Mouse (Mus musculus) kidney, embryonic 14.5 days (tissue): ENCODE results near the gene Hrh1. TPM values are rescaled to one million over a fixed set of nuclear protein-coding genes. Genes with fewer than 3 reads are reported as not detected.

Source experiments
- ATAC-seq: fragments of 200-750 bp; cut with Nextera tagmentation; 2 replicates; pipeline ENCODE4 v1.8.0; 2017; ENCODE audit warnings: moderate number of reproducible peaks, mild to moderate bottlenecking, moderate TSS enrichment, moderate library complexity; ENCODE audit not compliant: low FRiP score, low TSS enrichment
- H3K27ac ChIP-seq: fragments of 300-500 bp; sonication (generic); 2 replicates; pipeline ENCODE4 v1.5.1; 2014; ENCODE audit warnings: low read depth, mild to moderate bottlenecking, low read length, moderate library complexity, mixed read lengths
- H3K27me3 ChIP-seq: fragments of 300-500 bp; sonication (generic); 2 replicates; pipeline ENCODE4 v1.6.1; 2014; ENCODE audit warnings: mild to moderate bottlenecking, low read length; ENCODE audit not compliant: control insufficient read depth, insufficient read depth
- H3K36me3 ChIP-seq: fragments of 300-500 bp; sonication (generic); 2 replicates; pipeline ENCODE4 v1.6.1; 2014; ENCODE audit warnings: low read length, mixed read lengths; ENCODE audit not compliant: control insufficient read depth, insufficient read depth
- H3K4me1 ChIP-seq: fragments of 300-500 bp; sonication (generic); 2 replicates; pipeline ENCODE4 v1.6.1; 2014; ENCODE audit warnings: low read length, mixed read lengths; ENCODE audit not compliant: control insufficient read depth, insufficient read depth
- H3K4me2 ChIP-seq: fragments of 300-500 bp; sonication (generic); replicated peaks from 2 replicates; pipeline ENCODE4 v1.6.1; 2014; ENCODE audit warnings: low read depth, mild to moderate bottlenecking, low read length
- H3K4me3 ChIP-seq: fragments of 300-500 bp; sonication (generic); 2 replicates; pipeline ENCODE4 v1.5.1; 2014; ENCODE audit warnings: mild to moderate bottlenecking, low read length
- H3K9ac ChIP-seq: fragments of 300-500 bp; sonication (generic); 2 replicates; pipeline ENCODE4 v1.6.1; 2014; ENCODE audit warnings: low read depth, mild to moderate bottlenecking, low read length, moderate library complexity
- H3K9me3 ChIP-seq: fragments of 300-500 bp; sonication (generic); 2 replicates; pipeline ENCODE4 v1.6.1; 2016; ENCODE audit warnings: low read length; ENCODE audit not compliant: control insufficient read depth
- WGBS: fragments of 180-500 bp; shearing (Covaris S2); extraction: QIAGEN DNeasy Blood & Tissue Kit; methylation state at CpG from one replicate; pipeline ENCODE4 v1.1.7; 2014; 5-methylcytosine and 5-hydroxymethylcytosine counted together
- polyA plus RNA-seq: library from polyadenylated mRNA; unstranded; fragments of >200 nt; fragmentation: Nextera tagmentation; extraction: Ambion mirVana; gene quantifications from 2 replicates; pipeline ENCODE4 v1.2.1, GENCODE M21; 2014

Hrh1 gene
- polyA plus RNA-seq, 1 experiment from 2014 or later, result 0.16 TPM

DNA sequence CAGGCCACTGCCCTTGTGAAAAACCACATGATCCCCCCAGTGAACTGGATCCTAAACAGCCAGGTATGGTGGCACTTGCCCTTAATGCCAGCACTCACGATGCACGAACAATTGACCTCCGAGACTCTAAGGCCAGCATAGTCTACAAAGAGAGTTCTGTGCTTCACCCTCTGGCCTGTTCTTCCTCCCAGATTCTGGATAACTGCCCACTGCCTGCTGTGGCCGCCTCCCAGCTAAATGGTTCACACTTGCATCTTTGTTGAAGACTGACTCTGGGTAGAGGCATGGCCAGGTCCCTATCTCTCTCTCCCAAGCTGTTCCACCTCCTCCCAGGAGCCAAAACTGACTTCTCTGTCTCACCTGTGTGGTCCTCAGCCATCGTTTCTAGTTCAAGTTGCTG, 36.8 kb downstream of the Hrh1 start:
- Histone ChIP-seq H3K9ac (no peak overlapping the region), H3K9me3 (peaks cover 1% of the 10 kb centered on the region; the same call in 1 of the 2 replicates), H3K27ac (no peak overlapping the region), H3K4me3 (no peak overlapping the region), H3K36me3 (no peaks in the 10 kb centered on the region), H3K4me2 (no peak overlapping the region), H3K4me1 (no peaks in the 10 kb centered on the region), H3K27me3 (no peaks in the 10 kb centered on the region)
- no peak for ATAC-seq
- WGBS, result 86% methylated on average over 5 of the region's 5 CpGs

DNA sequence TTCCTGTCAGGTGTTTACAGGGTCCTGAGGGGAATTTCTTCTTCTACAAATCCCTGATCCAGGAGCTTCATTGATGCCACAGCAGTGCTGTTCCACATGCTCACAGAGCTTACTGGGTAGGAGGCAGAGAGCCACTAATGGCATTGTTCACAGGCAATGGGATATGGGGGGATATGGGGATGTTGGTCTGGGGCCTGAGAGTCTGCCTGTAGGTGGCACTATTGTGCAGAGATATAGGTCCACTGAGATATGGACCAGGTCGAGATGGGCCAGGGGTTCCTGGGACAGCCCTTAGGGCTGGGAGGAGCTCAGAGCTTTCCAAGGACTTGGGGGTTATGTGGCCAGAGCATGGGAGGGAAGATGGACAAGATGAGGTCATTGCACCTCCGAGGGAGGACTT, 42.6 kb downstream of the Hrh1 start:
- Histone ChIP-seq H3K36me3 (no peaks in the 10 kb centered on the region), H3K27ac (no peak overlapping the region), H3K4me3 (no peak overlapping the region), H3K4me1 (no peaks in the 10 kb centered on the region), H3K9me3 (peaks cover 4% of the 10 kb centered on the region; the same call in 1 of the 2 replicates), H3K4me2 (no peak overlapping the region), H3K9ac (no peak overlapping the region), H3K27me3 (no peaks in the 10 kb centered on the region)
- whole genome bisulfite sequencing, result 56% methylated on average over 2 of the region's 2 CpGs
- no peak for ATAC-seq

DNA sequence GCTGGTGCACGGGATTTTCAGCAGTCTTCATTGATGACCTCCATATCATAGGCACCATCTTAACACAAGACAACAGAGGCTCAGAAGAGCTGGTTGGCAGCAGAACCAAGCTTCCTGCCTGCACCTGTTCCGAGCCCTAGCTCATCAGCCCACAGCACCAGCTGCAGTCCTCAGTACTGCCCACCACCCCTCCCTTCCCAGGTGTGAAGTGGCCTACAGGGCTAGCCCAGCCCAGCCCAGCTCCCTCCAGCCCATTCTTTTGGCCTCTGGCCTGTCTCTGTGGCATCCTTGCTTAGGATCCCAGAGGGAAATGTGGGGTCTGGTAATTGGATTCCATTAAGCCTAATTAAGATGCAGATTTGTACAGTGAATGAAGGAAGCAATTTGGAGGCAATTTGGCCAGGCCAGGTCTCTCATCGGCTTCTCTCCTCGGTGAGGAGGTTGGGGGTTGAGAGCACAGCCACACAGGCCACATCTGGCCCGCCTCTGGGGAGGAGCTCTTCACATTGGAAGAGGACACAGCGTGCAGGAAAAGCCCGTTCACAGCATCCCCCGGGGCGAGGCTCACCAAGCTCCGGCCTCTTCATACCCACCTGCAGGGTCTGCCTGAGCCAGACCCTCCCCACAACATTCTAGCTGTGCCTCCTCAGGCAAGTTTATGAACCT, 43.2 kb downstream of the Hrh1 start:
- no peaks in the 10 kb centered on the region for H3K4me1 ChIP-seq
- H3K36me3 ChIP-seq, result no peaks in the 10 kb centered on the region
- H3K27ac ChIP-seq, result no peak overlapping the region
- no peaks in the 10 kb centered on the region for H3K27me3 ChIP-seq
- H3K4me2 ChIP-seq, result no peak overlapping the region
- peaks cover 4% of the 10 kb centered on the region; the same call in 1 of the 2 replicates for H3K9me3 ChIP-seq
- no peak overlapping the region for H3K4me3 ChIP-seq
- 35% methylated on average over 10 of the region's 10 CpGs for WGBS
- H3K9ac ChIP-seq, result no peak overlapping the region
- ATAC-seq, result no peak

DNA sequence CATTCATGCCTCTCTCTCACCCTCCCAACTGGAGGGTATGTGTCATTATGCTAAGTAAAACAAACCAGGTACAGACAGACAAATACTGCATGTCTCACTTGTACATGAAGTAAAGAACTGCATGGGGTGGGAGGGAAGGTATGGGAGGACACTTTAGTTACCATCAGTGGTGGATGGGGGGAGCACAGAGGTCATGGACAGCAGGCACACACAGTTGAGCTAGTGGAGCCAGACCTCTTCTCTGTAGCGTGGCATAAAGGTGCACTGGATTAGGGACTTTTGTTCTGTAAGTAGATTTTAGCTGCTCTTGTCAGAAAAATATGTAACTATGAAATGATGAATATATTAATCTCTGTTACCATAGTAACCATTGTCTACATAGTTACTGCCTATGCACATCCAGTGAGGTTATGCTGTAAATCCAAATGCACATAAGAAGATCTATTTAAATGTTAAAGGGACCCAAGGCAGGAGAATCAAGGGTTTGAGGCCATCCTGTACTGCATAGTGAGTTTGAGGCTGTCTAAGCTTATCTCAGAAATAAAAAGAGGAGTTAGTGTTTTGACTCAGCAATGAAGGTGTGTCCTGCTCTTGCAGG, 46.6 kb downstream of the Hrh1 start:
- H3K36me3 ChIP-seq, result no peaks in the 10 kb centered on the region
- peaks cover 4% of the 10 kb centered on the region; the same call in 1 of the 2 replicates for H3K9me3 ChIP-seq
- no peak for ATAC-seq
- H3K4me3 ChIP-seq, result no peak overlapping the region
- H3K9ac ChIP-seq, result no peak overlapping the region
- no peak overlapping the region for H3K27ac ChIP-seq
- peaks cover 4% of the 10 kb centered on the region; the same call in 1 of the 2 replicates for H3K27me3 ChIP-seq
- H3K4me1 ChIP-seq, result no peaks in the 10 kb centered on the region
- H3K4me2 ChIP-seq, result no peak overlapping the region
- WGBS, result 79% methylated on average over 1 of the region's 1 CpGs

DNA sequence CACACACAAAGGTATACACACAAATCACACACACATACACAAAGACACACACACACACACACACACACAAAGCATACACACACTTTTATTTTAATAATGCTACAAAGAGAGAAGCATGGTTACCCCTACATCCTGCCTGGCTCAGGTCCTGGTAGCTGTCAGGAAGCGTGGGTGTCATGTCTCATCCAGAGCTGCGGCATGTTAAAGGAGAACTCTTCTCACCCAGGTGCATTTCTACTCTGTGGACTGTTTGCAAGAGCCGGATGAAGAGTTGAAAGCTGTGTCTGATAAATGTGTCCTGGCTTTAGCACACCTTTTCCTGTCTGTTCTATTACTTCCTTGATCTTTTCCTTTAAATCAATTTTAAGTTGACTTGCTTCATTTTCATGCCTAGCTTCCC, 47.2 kb downstream of the Hrh1 start:
- Histone ChIP-seq H3K4me2 (no peak overlapping the region), H3K27me3 (peaks cover 4% of the 10 kb centered on the region; the same call in 1 of the 2 replicates), H3K9me3 (no peaks in the 10 kb centered on the region), H3K27ac (no peak overlapping the region), H3K4me1 (no peaks in the 10 kb centered on the region), H3K4me3 (no peak overlapping the region), H3K9ac (no peak overlapping the region), H3K36me3 (no peaks in the 10 kb centered on the region)
- 74% methylated on average over 3 of the region's 3 CpGs for WGBS
- ATAC-seq, result no peak

DNA sequence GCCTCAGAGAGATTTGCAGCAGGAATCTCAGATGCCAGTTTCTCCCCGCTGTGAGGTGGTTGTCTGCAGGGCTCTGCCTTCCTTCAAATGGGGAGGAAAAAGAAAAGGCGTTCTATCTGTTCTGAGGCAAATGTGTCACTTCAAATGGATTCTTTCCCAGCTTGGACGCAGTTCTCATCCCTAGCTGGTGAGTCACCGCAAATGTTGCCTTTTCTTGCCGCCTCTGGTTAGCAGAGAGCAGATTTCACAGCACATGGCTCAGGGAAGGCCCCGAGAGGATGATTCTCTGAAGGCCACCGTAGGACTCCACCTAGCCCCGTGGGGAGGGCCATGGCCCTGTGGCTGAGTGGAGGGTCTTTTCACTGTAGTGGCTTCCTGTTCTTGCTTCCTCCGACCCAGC, 51.2 kb downstream of the Hrh1 start:
- Histone ChIP-seq H3K4me1 (no peaks in the 10 kb centered on the region), H3K9me3 (no peaks in the 10 kb centered on the region), H3K4me2 (no peak overlapping the region), H3K36me3 (no peaks in the 10 kb centered on the region), H3K9ac (no peak overlapping the region), H3K4me3 (no peak overlapping the region), H3K27ac (no peak overlapping the region), H3K27me3 (peaks cover 7% of the 10 kb centered on the region)
- no peak for ATAC-seq
- 77% methylated on average over 9 of the region's 9 CpGs for WGBS

DNA sequence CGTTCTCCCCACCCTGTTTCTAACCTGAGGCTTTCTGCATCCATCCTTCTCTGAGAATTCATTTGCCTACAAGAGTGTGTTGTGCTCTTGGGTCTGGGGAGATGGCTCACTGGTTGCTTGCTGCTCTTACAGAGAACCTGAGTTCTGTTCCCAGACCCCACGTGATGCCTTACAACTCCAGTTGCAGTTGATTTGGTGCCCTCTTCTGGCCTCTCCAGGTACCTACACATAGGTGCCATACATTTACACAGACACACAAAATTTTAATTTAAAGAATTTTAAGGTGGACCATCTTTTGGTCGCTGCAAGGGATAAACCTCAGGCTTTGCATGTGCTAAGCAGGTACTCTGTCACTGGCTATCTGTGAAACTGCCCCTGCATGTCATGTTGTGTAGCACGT, 57.5 kb downstream of the Hrh1 start:
- 0 out of 2 replicates have a peak, but pooled peaks cover 3% of the 10 kb centered on the region for H3K9me3 ChIP-seq
- peaks cover 10% of the 10 kb centered on the region; the same call in 1 of the 2 replicates for H3K4me1 ChIP-seq
- H3K9ac ChIP-seq, result no peak overlapping the region
- ATAC-seq, result no peak
- no peak overlapping the region for H3K27ac ChIP-seq
- peaks cover 2% of the 10 kb centered on the region; the same call in 1 of the 2 replicates for H3K27me3 ChIP-seq
- no peak overlapping the region for H3K4me3 ChIP-seq
- WGBS, result 89% methylated on average over 4 of the region's 4 CpGs
- H3K36me3 ChIP-seq, result no peaks in the 10 kb centered on the region
- no peak overlapping the region for H3K4me2 ChIP-seq

DNA sequence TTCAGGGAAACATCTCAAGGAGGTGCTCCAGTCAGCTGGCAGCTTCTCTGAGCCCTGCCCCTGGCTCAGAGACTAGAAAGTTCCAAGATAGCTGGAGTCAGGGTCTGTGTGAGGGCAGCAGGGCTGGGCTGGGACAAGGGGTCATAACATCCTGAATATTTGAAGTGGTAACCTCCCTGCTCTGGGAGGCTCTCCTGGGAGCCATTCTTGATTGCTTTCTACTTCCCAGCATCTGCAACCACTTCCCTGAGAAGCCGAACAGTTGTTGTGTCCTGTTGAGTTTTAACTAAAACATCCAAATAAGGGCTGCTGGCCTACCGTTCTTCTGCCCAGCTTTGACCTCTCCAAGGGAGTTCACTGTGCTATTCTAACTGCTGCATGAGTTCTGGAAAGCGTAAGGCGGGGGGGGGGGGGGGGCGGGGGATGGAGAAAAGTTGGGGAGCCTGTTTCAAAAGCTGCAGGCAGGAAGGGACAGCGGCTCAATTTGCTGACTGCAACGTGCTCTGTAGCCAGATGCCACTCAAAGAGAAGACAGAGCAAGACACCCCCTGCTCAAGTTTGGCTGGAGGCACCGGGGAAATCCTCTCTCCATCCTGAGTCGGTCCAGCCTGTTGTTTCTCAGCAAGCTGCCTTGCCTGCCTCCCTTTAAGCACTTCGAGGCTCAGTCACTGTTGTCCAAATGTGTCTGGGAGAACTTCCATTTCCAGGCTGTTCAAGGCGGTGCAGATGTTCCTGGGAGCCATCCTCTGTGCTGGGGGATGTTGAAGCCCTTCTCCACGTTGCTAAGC, 58.7 kb downstream of the Hrh1 start:
- Histone ChIP-seq H3K4me1 (peaks cover 10% of the 10 kb centered on the region; the same call in 1 of the 2 replicates), H3K36me3 (no peaks in the 10 kb centered on the region), H3K4me3 (no peak overlapping the region), H3K4me2 (no peak overlapping the region), H3K9me3 (0 out of 2 replicates have a peak, but pooled peaks cover 3% of the 10 kb centered on the region), H3K9ac (no peak overlapping the region), H3K27ac (no peak overlapping the region), H3K27me3 (no peaks in the 10 kb centered on the region)
- 47% methylated on average over 11 of the region's 12 CpGs for WGBS
- no peak for ATAC-seq

DNA sequence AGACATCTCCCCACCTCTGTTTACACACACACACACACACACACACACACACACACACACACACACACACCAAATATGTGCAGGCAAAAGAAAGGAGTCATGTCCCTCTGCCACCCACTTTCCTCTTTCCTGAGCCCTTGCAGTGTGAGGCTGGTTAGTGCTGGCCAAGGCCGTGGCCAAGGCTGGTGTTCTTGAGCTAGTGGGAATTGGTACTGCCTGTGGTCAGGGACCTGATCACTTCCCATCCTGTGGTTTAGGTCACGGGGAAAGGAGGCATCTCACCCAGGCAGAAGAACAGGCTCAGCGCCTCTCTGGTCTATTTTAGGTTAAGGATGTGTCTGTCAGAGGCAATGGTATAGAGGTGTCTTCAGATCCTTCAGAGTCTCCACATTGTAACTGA, 59.6 kb downstream of the Hrh1 start:
- 82% methylated on average over 3 of the region's 3 CpGs for WGBS
- peaks cover 10% of the 10 kb centered on the region; the same call in 1 of the 2 replicates for H3K4me1 ChIP-seq
- ATAC-seq, result no peak

More for the DNA sequence above, 59.6 kb downstream of the Hrh1 start:
- Histone ChIP-seq H3K9me3 (0 out of 2 replicates have a peak, but pooled peaks cover 3% of the 10 kb centered on the region), H3K4me3 (no peak overlapping the region), H3K9ac (no peak overlapping the region), H3K27ac (no peak overlapping the region), H3K27me3 (no peaks in the 10 kb centered on the region), H3K36me3 (no peaks in the 10 kb centered on the region), H3K4me2 (no peak overlapping the region)
